Mouse (Mus musculus) heart, embryonic 14.5 days (tissue): ENCODE results near the gene Vmn2r1. TPM values are rescaled to one million over a fixed set of nuclear protein-coding genes. Genes with fewer than 3 reads are reported as not detected.

Experiments used
- polyA plus RNA-seq: library from polyadenylated mRNA; unstranded; fragments of >200 nt; fragmentation: Nextera tagmentation; extraction: Ambion mirVana; gene quantifications from 2 replicates; pipeline ENCODE4 v1.2.1, GENCODE M21; 2014

Gene Vmn2r1
- polyA plus RNA-seq, 1 experiment from 2014 or later, result not detected

Other genes with a start within 250 kb of the Vmn2r1 start
- gene Plch1, start 182.1 kb upstream of the Vmn2r1 start, polyA plus RNA-seq, result 0.31 and 0.82 TPM in 2 replicates
- 5.3 and 5.8 TPM in 2 replicates for gene E130311K13Rik, start 152.1 kb upstream of the Vmn2r1 start, polyA plus RNA-seq
- gene Slc33a1, start 116.8 kb upstream of the Vmn2r1 start, polyA plus RNA-seq, result 8.2 and 11.3 TPM in 2 replicates
- 39.3 and 40.7 TPM in 2 replicates for gene Gmps, start 105.4 kb upstream of the Vmn2r1 start, polyA plus RNA-seq
- gene Vmn2r2, start 60.4 kb downstream of the Vmn2r1 start, polyA plus RNA-seq, result not detected in 2 replicates
- not detected in 2 replicates for gene Vmn2r3, start 208.2 kb downstream of the Vmn2r1 start, polyA plus RNA-seq